Mouse (Mus musculus): ENCODE measurements around the gene Nmrk1. TPM values are rescaled to one million over a fixed set of nuclear protein-coding genes. Genes with fewer than 3 reads are reported as not detected.

Gene Nmrk1
- polyA plus RNA-seq, 1 experiment from 2014 or later = 12.4 TPM

DNA sequence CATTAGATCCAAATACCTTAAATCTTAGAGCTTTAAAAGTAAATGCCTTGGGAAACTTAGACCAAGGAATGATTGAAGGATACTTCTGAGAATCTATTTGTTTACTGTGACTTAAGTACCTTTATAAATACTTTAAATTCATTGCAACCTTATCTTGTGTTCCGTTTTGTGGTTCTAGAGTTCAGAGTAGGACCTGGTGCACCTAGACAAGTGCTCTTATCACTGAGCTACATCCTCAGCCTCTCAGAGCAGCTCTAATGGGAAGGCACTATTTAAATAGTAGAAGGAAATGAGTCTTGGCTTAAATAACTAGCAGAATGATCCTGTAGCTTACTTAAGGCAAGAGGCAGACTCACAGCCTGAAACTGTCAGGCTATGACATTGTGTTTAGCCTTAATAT lies 63.8 kb downstream of the Nmrk1 start:
- ATAC-seq = no peak
- in situ Hi-C loops (cut with MboI; ENCODE audit: low pct_unique_long_range_greater_than_20kb) = loop anchor here (10.0 kb wide), 1 partner anchor 139 kb away; no protein-coding TSS in a partner anchor

More for the DNA sequence above, 63.8 kb downstream of the Nmrk1 start:
- no peak for TF ChIP-seq CTCF (IDR thresholded peaks at IDR 0.05)
- ChIA-PET POLR2A (no interaction called here), CTCF (interaction anchor here (1.0 to 1.4 kb wide), 3 partner anchors 8 to 14 kb away, joined by 3 read pairs; no protein-coding TSS in a partner anchor)
- no peaks in the 10 kb centered on the region for H3K27me3 ChIP-seq
- no peak for DNase-seq (ENCODE audit: low read depth, low spot score)

Other genes with a start within 250 kb of the Nmrk1 start
- 101 TPM for gene Ostf1, start 127 bp upstream of the Nmrk1 start, polyA plus RNA-seq (2021)
- 17.5 TPM for gene Carnmt1, start 38.8 kb downstream of the Nmrk1 start, polyA plus RNA-seq (2021)
- gene D030056L22Rik, start 81.2 kb downstream of the Nmrk1 start, polyA plus RNA-seq (2021) = 51.9 TPM
- 0.67 TPM for gene Trpm6, start 118.0 kb downstream of the Nmrk1 start, polyA plus RNA-seq (2021)

All from Patski (cell line).